8 mouse cellular contexts compared by ENCODE assay signal in the genomic region with DNA sequence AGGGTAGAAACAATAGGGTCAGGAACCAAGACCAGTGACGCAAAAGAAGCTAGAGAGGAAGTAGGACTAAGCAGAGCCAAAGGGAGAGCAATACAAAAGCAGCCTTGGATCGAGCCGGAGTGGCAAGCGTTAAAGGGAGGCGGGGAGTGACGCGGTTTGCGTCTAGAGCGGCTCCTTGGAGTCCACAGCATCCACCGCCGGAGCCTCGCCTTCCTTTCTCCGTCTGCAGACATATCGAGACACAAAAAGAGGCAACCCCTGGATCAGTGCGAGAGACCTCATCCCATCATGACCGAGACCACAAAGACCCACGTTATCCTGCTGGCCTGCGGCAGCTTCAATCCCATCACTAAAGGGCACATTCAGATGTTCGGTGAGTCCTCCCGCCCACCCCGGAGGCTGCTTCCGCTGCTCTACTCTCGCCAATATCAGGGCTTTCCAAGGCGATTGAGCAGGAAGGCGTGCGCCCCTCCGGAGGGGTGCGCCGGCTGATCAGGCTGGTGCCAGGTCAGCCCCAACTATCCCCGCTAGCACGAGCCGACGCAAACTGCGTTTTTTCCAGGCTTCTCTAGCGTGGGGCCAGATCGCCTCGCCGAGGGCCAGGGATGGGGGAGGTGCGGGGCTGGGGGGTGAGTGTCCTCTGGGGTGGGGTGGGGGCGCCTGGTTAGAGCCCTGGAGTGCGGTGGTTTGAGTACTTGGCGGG. TPM values are rescaled to one million over a fixed set of nuclear protein-coding genes. Genes with fewer than 3 reads are reported as not detected.
A peak's percentile ranks its signal among the peaks of the same experiment; 100 is the strongest.
DNase-seq lines count a peak whose midpoint lies in the region; ATAC-seq and TF ChIP-seq lines count a peak whose summit lies in the region.

A gene (plus strand): TSS at position 173 of the 703 bp plus-strand sequence.

- peak; percentile 61 for DNase-seq in ES-CJ7 (ENCODE audit: low read depth, low spot score)
- peak; percentile 80 to 83 for DNase-seq in left cerebral cortex, postnatal 14 days (ENCODE audit: low spot score in 2 of 2)
- DNase-seq in spleen, postnatal 36 days (ENCODE audit: low spot score in 2 of 2), result no peak
- DNase-seq in thymus, postnatal 14 days, result no peak

- H3K4me1 ChIP-seq in brown adipose tissue, adult 24 weeks (ENCODE audit: control insufficient read depth, insufficient read depth, insufficient read length, low read length), result peaks cover 11% of the 10 kb centered on the region
- H3K4me1 ChIP-seq in forebrain, embryonic 12.5 days, result peaks cover 24% of the 10 kb centered on the region
- peaks cover 24% of the 10 kb centered on the region for H3K4me1 ChIP-seq in hindbrain, embryonic 13.5 days (replicated peaks)

- intact Hi-C loops in left cerebral cortex, postnatal 14 days (cut with DNase I), result loop anchor here (1.0 to 5.0 kb wide), 3 partner anchors 52 to 132 kb away; no protein-coding TSS in a partner anchor

- no peak within 1 kb of the TSS for H3K27ac ChIP-seq in brown adipose tissue, adult 24 weeks (replicated peaks; ENCODE audit: low read depth, low read length)
- peak within 1 kb of the TSS; percentile 77 for H3K27ac ChIP-seq in forebrain, embryonic 12.5 days
- peak within 1 kb of the TSS; percentile 96 for H3K27ac ChIP-seq in hindbrain, embryonic 13.5 days

- peak within 1 kb of the TSS; percentile 55 for H3K9ac ChIP-seq in forebrain, embryonic 12.5 days
- peak within 1 kb of the TSS; percentile 84 for H3K9ac ChIP-seq in hindbrain, embryonic 13.5 days

- H3K9me3 ChIP-seq in forebrain, embryonic 12.5 days, result no peaks in the 10 kb centered on the region
- no peaks in the 10 kb centered on the region for H3K9me3 ChIP-seq in hindbrain, embryonic 13.5 days

- H3K79me2 ChIP-seq in myocyte (ENCODE audit: control insufficient read depth, insufficient read depth), result no peaks in the 10 kb centered on the region

- under 1% methylated on average over 42 of the region's 42 CpGs for WGBS in forebrain, embryonic 12.5 days
- under 1% methylated on average over 42 of the region's 42 CpGs for WGBS in hindbrain, embryonic 13.5 days

- peak within 1 kb of the TSS; percentile 46 for H3K4me3 ChIP-seq in brown adipose tissue, adult 24 weeks (ENCODE audit: insufficient read depth, low read depth, low read length)
- peak within 1 kb of the TSS; percentile 60 for H3K4me3 ChIP-seq in forebrain, embryonic 12.5 days (replicated peaks)
- H3K4me3 ChIP-seq in hindbrain, embryonic 13.5 days, result peak within 1 kb of the TSS; percentile 77
- H3K4me3 ChIP-seq in myocyte, result peak within 1 kb of the TSS; percentile 13

- peak; percentile 86 for ATAC-seq in forebrain, embryonic 12.5 days (ENCODE audit: low FRiP score)
- peak; percentile 90 for ATAC-seq in hindbrain, embryonic 13.5 days (ENCODE audit: low FRiP score)

- peaks cover 46% of the 10 kb centered on the region for H3K27me3 ChIP-seq in forebrain, embryonic 12.5 days
- peaks cover 16% of the 10 kb centered on the region; the same call in 1 of the 2 replicates for H3K27me3 ChIP-seq in hindbrain, embryonic 13.5 days
- H3K27me3 ChIP-seq in myocyte (ENCODE audit: control insufficient read depth, insufficient read depth, insufficient read length), result no peaks in the 10 kb centered on the region

- no peak within 1 kb of the TSS for H3ac ChIP-seq in myocyte (ENCODE audit: control insufficient read depth, insufficient read length)

- H3K36me3 ChIP-seq in forebrain, embryonic 12.5 days (replicated peaks), result no peaks in the 10 kb centered on the region
- H3K36me3 ChIP-seq in hindbrain, embryonic 13.5 days, result no peaks in the 10 kb centered on the region
- no peaks in the 10 kb centered on the region for H3K36me3 ChIP-seq in myocyte (ENCODE audit: control insufficient read depth, insufficient read depth)

- TF ChIP-seq POLR2A in myocyte (IDR thresholded peaks at IDR 0.05; ENCODE audit: insufficient read length, low read depth), result no peak

- H3K4me2 ChIP-seq in forebrain, embryonic 12.5 days, result peak within 1 kb of the TSS; percentile 84
- H3K4me2 ChIP-seq in hindbrain, embryonic 13.5 days, result peak within 1 kb of the TSS; percentile 89
- H3K4me2 ChIP-seq in myocyte (ENCODE audit: low read depth), result peak within 1 kb of the TSS; percentile 85

TF ChIP-seq in myocyte, 11 proteins besides CTCF, POLR2A, EP300 and RAD21:
- TF ChIP-seq MYOD1 (IDR thresholded peaks at IDR 0.05; ENCODE audit: control insufficient read depth in 1 of 3, insufficient read length in 2 of 3, low read depth in 2 of 3) (no peak), POLR2AphosphoS2 (IDR thresholded peaks at IDR 0.05; ENCODE audit: insufficient read length, low read depth) (no peak)

RNA-seq across cellular contexts. Expression of the gene that starts here (rescaled TPM):
- 0.25 and 1.1 TPM in 2 replicates for polyA plus RNA-seq in brown adipose tissue, adult 24 weeks (2012; ENCODE audit: insufficient read depth, insufficient read length, missing spikeins)
- polyA plus RNA-seq in forebrain, embryonic 12.5 days (2016; fragmentation: Nextera tagmentation; extraction: Ambion mirVana), result 23.7 and 24.3 TPM in 2 replicates
- 68.0 and 70.2 TPM in 2 replicates for polyA plus RNA-seq in hindbrain, embryonic 13.5 days (2015; fragmentation: Nextera tagmentation; extraction: Ambion mirVana)
- total RNA-seq in left cerebral cortex, postnatal 14 days (2021), result 100 to 1,000 TPM; 137 to 141 TPM
- polyA plus RNA-seq in myocyte (2012; fragmentation: generic; extraction: Trizol), result 2.1 TPM

Comparison
In these comparisons a context has a peak if more than half of its experiments do, and no peak if none do; other contexts are left out.
1. DNase-seq: peak in ES-CJ7 (single experiment) and left cerebral cortex, postnatal 14 days (2 of 2); none in spleen, postnatal 36 days (0 of 2) and thymus, postnatal 14 days (single experiment).
2. H3K4me3 ChIP-seq: peak in every context shown above with its lines; median percentile 77 in hindbrain, embryonic 13.5 days; 60 in forebrain, embryonic 12.5 days; 46 in brown adipose tissue, adult 24 weeks; 13 in myocyte.
3. Peak in every context shown above with its lines, with median percentiles within 50 percentile points of each other: H3K4me2 ChIP-seq.